Comparison of ENCODE assay signal across 25 mouse cellular contexts in genomic region chr7:79631773-79632348, GRCm38 (mm10). TPM values are rescaled to one million over a fixed set of nuclear protein-coding genes. Genes with fewer than 3 reads are reported as not detected.
A peak's percentile ranks its signal among the peaks of the same experiment; 100 is the strongest.
DNase-seq lines count a peak whose midpoint lies in the region; ATAC-seq and TF ChIP-seq lines count a peak whose summit lies in the region.
"Had no signal": no experiment of that assay in that cellular context is flagged by ENCODE, and none has a peak within 500 bp of the region (broad histone marks: within the 10 kb centered on the region; RNA-seq: fewer than 3 reads in every experiment).

No protein-coding gene starts in this region.

- peak; percentile 51 for DNase-seq in kidney, adult 18-20 months
- DNase-seq in kidney, postnatal 10 days, result peak; percentile 50
- DNase-seq in kidney, postnatal 4 days, result peak; percentile 39 to 56
- DNase-seq in MN1 (ENCODE audit: low spot score), result no peak
- DNase-seq in hindbrain, postnatal 0 days (ENCODE audit: low spot score), result no peak
- DNase-seq in ovary, postnatal 36 days (ENCODE audit: low spot score), result no peak
- DNase-seq: adrenal gland, adult 2 months; adrenal gland, postnatal 25 days; cerebellum, adult 8-10 months; cerebellum, postnatal 25 days; gastrocnemius, postnatal 10 days; heart, adult 18-20 months; heart, postnatal 10 days; heart, postnatal 4 days had no signal

- WGBS in kidney, embryonic 14.5 days, result 20% methylated on average over 13 of the region's 13 CpGs
- 30% methylated on average over 13 of the region's 13 CpGs for WGBS in hindbrain, postnatal 0 days

- H3K4me2 ChIP-seq in kidney, embryonic 14.5 days (replicated peaks; ENCODE audit: low read depth, low read length), result no peak overlapping the region
- no peak overlapping the region for H3K4me2 ChIP-seq in hindbrain, postnatal 0 days (ENCODE audit: low read depth, low read length)
- H3K4me2 ChIP-seq: embryonic facial prominence, embryonic 12.5 days; forebrain, embryonic 12.5 days; hindbrain, embryonic 12.5 days had no signal

- no peaks in the 10 kb centered on the region for H3K36me3 ChIP-seq in kidney, embryonic 14.5 days (ENCODE audit: control insufficient read depth, insufficient read depth, low read length)
- no peaks in the 10 kb centered on the region for H3K36me3 ChIP-seq in hindbrain, postnatal 0 days (ENCODE audit: insufficient read depth, low read length)
- H3K36me3 ChIP-seq: embryonic facial prominence, embryonic 12.5 days; forebrain, embryonic 12.5 days; G1E; heart, embryonic 10.5 days; hindbrain, embryonic 12.5 days had no signal

- H3K4me1 ChIP-seq in kidney, embryonic 14.5 days (ENCODE audit: control insufficient read depth, insufficient read depth, low read length), result no peaks in the 10 kb centered on the region
- H3K4me1 ChIP-seq in hindbrain, postnatal 0 days (ENCODE audit: insufficient read depth, low read length), result no peaks in the 10 kb centered on the region
- H3K4me1 ChIP-seq: embryonic facial prominence, embryonic 12.5 days; forebrain, embryonic 12.5 days; heart, embryonic 10.5 days; hindbrain, embryonic 12.5 days had no signal

- TF ChIP-seq CTCF in hindbrain, postnatal 0 days (IDR thresholded peaks at IDR 0.05; ENCODE audit: low read depth), result no peak

- H3K9ac ChIP-seq in kidney, embryonic 14.5 days (ENCODE audit: low read depth, low read length), result no peak overlapping the region
- H3K9ac ChIP-seq in hindbrain, postnatal 0 days (replicated peaks; ENCODE audit: low read length), result no peak overlapping the region
- H3K9ac ChIP-seq: embryonic facial prominence, embryonic 12.5 days; forebrain, embryonic 12.5 days; hindbrain, embryonic 12.5 days had no signal

- H3K27me3 ChIP-seq in kidney, embryonic 14.5 days (ENCODE audit: control insufficient read depth, insufficient read depth, low read length), result no peaks in the 10 kb centered on the region
- no peaks in the 10 kb centered on the region for H3K27me3 ChIP-seq in hindbrain, postnatal 0 days (ENCODE audit: insufficient read depth, low read length)
- H3K27me3 ChIP-seq: hindbrain, embryonic 12.5 days had no signal

- no peak overlapping the region; the same call in 1 of the 2 replicates for H3K27ac ChIP-seq in kidney, embryonic 14.5 days (ENCODE audit: low read depth, low read length)
- no peak overlapping the region for H3K27ac ChIP-seq in hindbrain, postnatal 0 days
- H3K27ac ChIP-seq: embryonic facial prominence, embryonic 12.5 days; forebrain, embryonic 12.5 days; heart, embryonic 10.5 days; hindbrain, embryonic 12.5 days had no signal

- peak; percentile 55; the same call in 1 of the 2 replicates for ATAC-seq in kidney, embryonic 14.5 days (ENCODE audit: low FRiP score, low TSS enrichment)
- no peak for ATAC-seq in cerebellum, adult (ENCODE audit: insufficient number of reproducible peaks, low FRiP score, low TSS enrichment)
- ATAC-seq in hindbrain, postnatal 0 days, result no peak
- ATAC-seq: activated CD4-positive, CD25-positive, alpha-beta regulatory T cell, adult 4 months; forebrain, embryonic 16.5 days had no signal

- no peaks in the 10 kb centered on the region for H3K9me3 ChIP-seq in kidney, embryonic 14.5 days (ENCODE audit: control insufficient read depth, low read length)
- H3K9me3 ChIP-seq in hindbrain, postnatal 0 days (ENCODE audit: low read length), result no peaks in the 10 kb centered on the region
- H3K9me3 ChIP-seq: embryonic facial prominence, embryonic 12.5 days; forebrain, embryonic 12.5 days; G1E; heart, embryonic 10.5 days; hindbrain, embryonic 12.5 days had no signal

- no peak overlapping the region for H3K4me3 ChIP-seq in kidney, embryonic 14.5 days (ENCODE audit: low read length)
- no peak overlapping the region for H3K4me3 ChIP-seq in hindbrain, postnatal 0 days (ENCODE audit: low read length)
- H3K4me3 ChIP-seq: embryonic facial prominence, embryonic 12.5 days; forebrain, embryonic 12.5 days; heart, embryonic 10.5 days; hindbrain, embryonic 12.5 days had no signal

RNA-seq across cellular contexts. Expression of gene Rhcg, which starts 14.4 kb away (rescaled TPM):
- polyA plus RNA-seq in kidney, embryonic 14.5 days (2014; fragmentation: Nextera tagmentation; extraction: Ambion mirVana), result 14.2 and 18.5 TPM in 2 replicates
- 0.68 and 2.5 TPM in 2 replicates for total RNA-seq in hindbrain, postnatal 0 days (2014; rRNA removed)
- 4.0 and 4.3 TPM in 2 replicates for polyA plus RNA-seq in hindbrain, postnatal 0 days (2015; fragmentation: Nextera tagmentation; extraction: Ambion mirVana)
- total RNA-seq: G1E; gastrocnemius, postnatal 10 days; gastrocnemius, postnatal 4 days; heart, adult 18-20 months; heart, postnatal 4 days had no signal
- polyA plus RNA-seq: activated CD4-positive, CD25-positive, alpha-beta regulatory T cell, adult 4 months; G1E; heart, embryonic 10.5 days; heart, embryonic 14.5 days had no signal

RNA-seq across cellular contexts. Expression of gene Ticrr, which starts 28.1 kb away (rescaled TPM):
- polyA plus RNA-seq in kidney, embryonic 14.5 days (2014; fragmentation: Nextera tagmentation; extraction: Ambion mirVana), result 12.9 and 17.0 TPM in 2 replicates
- total RNA-seq in hindbrain, postnatal 0 days (2014; rRNA removed), result 8.7 and 8.8 TPM in 2 replicates
- polyA plus RNA-seq in hindbrain, postnatal 0 days (2015; fragmentation: Nextera tagmentation; extraction: Ambion mirVana), result 2.0 and 2.1 TPM in 2 replicates

Comparison
In these comparisons a context has a peak if more than half of its experiments do, and no peak if none do; other contexts are left out.
1. DNase-seq: peak in kidney, adult 18-20 months (single experiment), kidney, postnatal 10 days (single experiment) and kidney, postnatal 4 days (2 of 2); none in MN1 (single experiment), hindbrain, postnatal 0 days (single experiment) and ovary, postnatal 36 days (single experiment).